Mouse (Mus musculus): Measurements from ENCODE around the gene Tcam1.

Gene Tcam1

GRCm38 (mm10) chr11:106273811-106274210 is 2.7 kb upstream of the Tcam1 start:
- no peak for DNase-seq (ENCODE audit: low spot score)

GRCm38 (mm10) chr11:106274374-106274773 is 2.1 kb upstream of the Tcam1 start:
- DNase-seq (ENCODE audit: low spot score), result no peak

- no peak for DNase-seq (ENCODE audit: low spot score)
Measured at GRCm38 (mm10) chr11:106274971-106275411, 1.5 kb upstream of the Tcam1 start.

GRCm38 (mm10) chr11:106282452-106282851 is 6.0 kb downstream of the Tcam1 start:
- no peak for DNase-seq (ENCODE audit: low spot score)

- DNase-seq (ENCODE audit: low spot score), result no peak
Measured at GRCm38 (mm10) chr11:106283371-106283770, 6.9 kb downstream of the Tcam1 start.

- no peak for DNase-seq (ENCODE audit: low spot score)
Measured at GRCm38 (mm10) chr11:106284126-106284525, 7.7 kb downstream of the Tcam1 start.

- no peak for DNase-seq (ENCODE audit: low spot score)
Measured at GRCm38 (mm10) chr11:106286206-106286605, 9.7 kb downstream of the Tcam1 start.

- DNase-seq (ENCODE audit: low spot score), result no peak
Measured at GRCm38 (mm10) chr11:106286987-106287386, 10.5 kb downstream of the Tcam1 start.

GRCm38 (mm10) chr11:106289369-106289768 is 12.9 kb downstream of the Tcam1 start:
- DNase-seq (ENCODE audit: low spot score), result no peak

GRCm38 (mm10) chr11:106290376-106290775 is 13.9 kb downstream of the Tcam1 start:
- no peak for DNase-seq (ENCODE audit: low spot score)

GRCm38 (mm10) chr11:106291861-106292260 is 15.4 kb downstream of the Tcam1 start:
- no peak for DNase-seq (ENCODE audit: low spot score)

GRCm38 (mm10) chr11:106301765-106302164 is 25.3 kb downstream of the Tcam1 start, which contains the start of gene Gh:
TSS of gene Gh (minus strand) at chr11:106301865.
- DNase-seq (ENCODE audit: low spot score), result no peak

GRCm38 (mm10) chr11:106302634-106303033 is 26.2 kb downstream of the Tcam1 start:
- DNase-seq (ENCODE audit: low spot score), result no peak

GRCm38 (mm10) chr11:106305348-106306064 is 29.0 kb downstream of the Tcam1 start:
- no peak for DNase-seq (ENCODE audit: low spot score)

GRCm38 (mm10) chr11:106306065-106306385 is 29.6 kb downstream of the Tcam1 start:
- DNase-seq (ENCODE audit: low spot score), result no peak

- no peak for DNase-seq (ENCODE audit: low spot score)
Measured at GRCm38 (mm10) chr11:106306758-106307157, 30.3 kb downstream of the Tcam1 start.

- no peak for DNase-seq (ENCODE audit: low spot score)
Measured at GRCm38 (mm10) chr11:106307432-106307831, 31.0 kb downstream of the Tcam1 start.

- no peak for DNase-seq (ENCODE audit: low spot score)
Measured at GRCm38 (mm10) chr11:106308162-106308561, 31.7 kb downstream of the Tcam1 start.

GRCm38 (mm10) chr11:106310123-106310522 is 33.7 kb downstream of the Tcam1 start:
- no peak for DNase-seq (ENCODE audit: low spot score)

- DNase-seq (ENCODE audit: low spot score), result no peak
Measured at GRCm38 (mm10) chr11:106313533-106313932, 37.1 kb downstream of the Tcam1 start.

- no peak for DNase-seq (ENCODE audit: low spot score)
Measured at GRCm38 (mm10) chr11:106314333-106314812, 37.9 kb downstream of the Tcam1 start, which contains the start of gene Cd79b. TSS of gene Cd79b (minus strand) at chr11:106314762.

GRCm38 (mm10) chr11:106316416-106316815 is 39.9 kb downstream of the Tcam1 start:
- no peak for DNase-seq (ENCODE audit: low spot score)

GRCm38 (mm10) chr11:106317801-106318200 is 41.3 kb downstream of the Tcam1 start:
- no peak for DNase-seq (ENCODE audit: low spot score)
